Mouse (Mus musculus) layer of hippocampus, postnatal 10 days (tissue): ENCODE data around the gene Ankfy1. TPM values are rescaled to one million over a fixed set of nuclear protein-coding genes. Genes with fewer than 3 reads are reported as not detected.
"Not testable (repeated sequence)": the region's sequence is repeated elsewhere in the genome, so short reads cannot be mapped to it uniquely, and the experiment has no call there.

Source experiments
- DNase-seq, 2 experiments: peaks; one replicate each; pipeline ENCODE4 v3.0.0; 2021; ENCODE audit warnings: low spot score in 2 of 2
- total RNA-seq, 2 experiments: library from RNA; stranded (reverse); gene quantifications; 2 replicates each; pipeline ENCODE4 v1.2.3; 2021

Gene Ankfy1
- total RNA-seq, 2 experiments from 2014 or later = 44.4 to 50.0 TPM

DNA sequence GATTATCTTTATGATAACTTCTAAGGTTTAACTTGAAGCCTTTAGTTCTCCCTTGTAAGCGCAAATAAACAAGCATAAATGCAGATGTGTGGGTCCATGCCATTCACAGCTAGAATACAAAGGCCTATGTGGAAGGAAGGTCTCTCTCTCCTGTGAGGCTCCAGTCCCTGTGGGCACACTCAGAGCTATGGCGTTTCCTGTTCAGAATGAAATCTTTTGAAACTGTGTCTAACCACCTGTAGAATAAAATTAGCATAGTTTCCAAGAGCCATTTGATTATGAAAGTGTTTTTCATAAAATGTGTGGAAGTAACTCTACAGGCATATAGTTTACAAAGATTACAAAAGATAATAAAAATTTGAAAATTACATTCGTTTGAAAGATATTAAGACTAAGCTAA is 28.4 kb downstream of the Ankfy1 start:
- no peak for DNase-seq

DNA sequence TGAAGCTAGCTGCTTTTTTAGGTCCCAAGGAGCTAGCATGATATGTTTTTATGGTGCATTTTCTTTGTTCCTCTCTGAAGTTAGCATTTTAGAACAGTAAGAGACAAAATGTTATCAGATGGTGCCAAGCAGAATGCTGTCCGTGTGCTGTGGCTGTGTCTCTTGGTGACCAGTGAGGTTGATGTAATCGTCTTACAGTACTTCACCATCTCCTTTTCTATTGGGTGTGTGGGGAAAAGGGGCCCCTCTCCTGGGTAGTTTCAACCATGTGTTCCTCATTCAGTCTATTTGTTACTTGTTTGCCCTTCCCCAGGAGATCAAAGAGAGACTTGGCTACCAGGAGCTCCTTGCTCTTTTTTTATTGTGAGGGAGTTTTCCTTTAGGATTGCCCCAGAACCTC is 33.4 kb downstream of the Ankfy1 start:
- no peak for DNase-seq

GRCm38 (mm10) chr11:72723871-72724270 is 34.1 kb downstream of the Ankfy1 start:
- peak in 1 of 2 experiments; percentile 24 for DNase-seq

DNA sequence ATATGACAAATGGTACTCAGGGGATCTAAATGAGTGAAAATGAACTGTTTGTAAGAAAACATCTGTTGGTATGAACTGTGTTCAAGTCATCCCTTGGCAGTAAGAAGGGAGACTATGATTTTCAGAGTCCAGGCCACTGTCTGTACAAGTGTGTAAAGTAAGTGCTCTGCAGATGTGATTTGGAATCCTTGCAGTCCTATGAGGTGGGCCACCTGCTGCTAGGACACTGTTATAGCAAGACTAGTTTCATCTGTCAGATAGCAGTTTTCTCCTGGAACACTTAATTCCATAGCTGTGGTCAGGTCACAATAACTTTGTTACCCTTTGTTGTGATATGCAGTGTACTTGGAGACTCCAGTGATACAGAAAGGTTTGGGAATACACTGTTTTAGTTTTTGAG is 36.2 kb downstream of the Ankfy1 start:
- no peak for DNase-seq

DNA sequence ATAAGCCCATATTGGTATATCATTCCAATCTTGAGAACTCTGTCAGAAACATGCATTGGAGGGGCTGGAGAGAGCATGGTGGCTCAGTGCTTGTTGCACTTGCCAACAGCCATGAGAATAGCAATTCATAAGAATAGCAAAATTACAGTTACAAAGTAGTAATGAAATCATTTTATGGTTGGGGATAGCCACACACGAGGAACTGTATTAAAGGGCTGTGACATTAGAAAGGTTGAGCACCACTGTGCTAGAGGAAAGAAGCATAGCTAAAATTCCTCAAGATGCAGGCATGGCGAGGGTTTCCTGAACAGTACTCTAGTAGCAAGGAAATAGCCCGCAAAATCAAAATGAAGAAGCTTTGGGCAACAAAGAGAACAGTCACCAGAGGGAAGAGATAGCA is 43.9 kb downstream of the Ankfy1 start:
- DNase-seq = no peak

- DNase-seq = no peak
Observed at GRCm38 (mm10) chr11:72734840-72735518, 45.2 kb downstream of the Ankfy1 start.

- DNase-seq = no peak
Observed at GRCm38 (mm10) chr11:72735519-72735860, 45.7 kb downstream of the Ankfy1 start.

DNA sequence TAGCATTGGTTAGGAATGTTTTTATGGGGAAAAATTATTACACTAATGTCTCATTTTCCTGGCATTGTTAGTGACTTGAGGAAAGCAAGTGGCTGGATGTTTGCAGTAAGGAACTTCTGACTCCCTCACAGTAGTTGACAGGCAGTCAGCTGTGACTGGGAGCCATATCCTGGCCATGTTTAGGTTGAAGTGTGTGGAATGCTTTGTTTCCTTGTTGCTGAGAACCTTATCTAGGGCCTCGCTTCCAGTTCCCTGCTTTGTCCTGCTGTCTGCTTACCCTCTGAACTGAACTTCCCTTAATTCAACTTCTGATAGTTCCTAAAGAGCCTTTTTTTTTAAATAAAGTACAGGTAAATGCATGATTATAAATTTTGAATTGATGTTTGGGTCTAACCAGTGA is 46.5 kb downstream of the Ankfy1 start:
- DNase-seq = no peak

GRCm38 (mm10) chr11:72737517-72737916 is 47.7 kb downstream of the Ankfy1 start:
- DNase-seq = not testable (repeated sequence)

GRCm38 (mm10) chr11:72739048-72739447 is 49.2 kb downstream of the Ankfy1 start:
- no peak for DNase-seq

- no peak for DNase-seq
Observed at GRCm38 (mm10) chr11:72751956-72752355, 62.1 kb downstream of the Ankfy1 start.

DNA sequence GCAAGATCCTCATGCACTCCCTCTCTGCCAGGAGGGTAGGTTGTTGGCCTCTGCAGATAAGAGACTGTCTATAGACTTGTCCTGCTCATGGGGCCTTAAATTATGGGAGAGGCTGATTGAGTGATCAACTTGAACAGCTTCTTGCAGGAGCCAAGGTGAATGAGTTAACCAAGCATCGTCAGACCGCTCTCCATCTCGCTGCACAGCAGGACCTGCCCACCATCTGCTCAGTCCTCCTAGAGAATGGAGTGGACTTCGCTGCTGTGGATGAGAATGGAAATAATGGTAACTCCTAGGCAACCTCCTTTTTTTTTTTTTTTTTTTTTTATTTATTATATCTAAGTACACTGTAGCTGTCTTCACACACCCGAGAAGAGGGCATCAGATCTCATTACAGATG is 68.5 kb downstream of the Ankfy1 start:
- DNase-seq = no peak

DNA sequence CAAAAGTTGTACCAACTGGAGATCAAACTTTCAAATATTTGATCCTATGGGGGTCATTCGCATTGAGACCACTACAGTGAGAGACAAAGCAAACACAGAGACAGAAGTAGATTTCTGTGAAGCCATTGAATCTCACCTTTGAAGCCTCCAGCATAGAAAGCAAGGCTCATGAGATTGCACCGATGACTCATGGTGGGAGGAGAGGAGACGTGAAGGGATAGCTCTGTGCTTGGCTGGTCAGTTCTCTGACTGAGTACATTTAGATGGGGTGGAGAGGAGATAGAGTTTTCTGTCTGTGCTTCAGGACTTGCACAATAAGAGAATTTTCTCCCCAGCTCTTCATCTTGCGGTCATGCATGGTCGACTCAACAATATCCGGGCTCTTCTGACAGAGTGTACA is 69.8 kb downstream of the Ankfy1 start:
- no peak for DNase-seq

GRCm38 (mm10) chr11:72760781-72761180 is 71.0 kb downstream of the Ankfy1 start:
- DNase-seq = no peak

GRCm38 (mm10) chr11:72764270-72764669 is 74.5 kb downstream of the Ankfy1 start:
- DNase-seq = no peak

DNA sequence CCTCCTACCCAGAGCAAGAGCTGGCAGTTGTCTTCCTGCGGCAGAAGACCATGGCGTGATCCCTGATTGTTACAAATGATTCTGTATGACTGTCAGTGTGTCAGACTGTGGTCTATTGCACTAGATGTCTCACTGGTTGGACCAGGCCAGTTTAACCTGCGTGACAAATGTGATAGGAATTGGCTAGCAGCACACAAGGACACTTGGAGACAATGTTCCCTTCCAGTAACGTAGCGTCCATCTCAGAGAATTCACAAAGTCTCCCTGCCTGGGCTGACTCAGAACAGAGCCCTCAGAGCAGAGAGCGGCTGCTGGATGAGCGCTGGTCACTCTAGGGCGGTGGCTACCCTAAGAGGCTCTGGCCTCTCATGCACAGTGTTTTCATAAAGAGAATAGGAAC is 77.9 kb downstream of the Ankfy1 start:
- DNase-seq = no peak

GRCm38 (mm10) chr11:72769061-72769460 is 79.3 kb downstream of the Ankfy1 start:
- DNase-seq = no peak

DNA sequence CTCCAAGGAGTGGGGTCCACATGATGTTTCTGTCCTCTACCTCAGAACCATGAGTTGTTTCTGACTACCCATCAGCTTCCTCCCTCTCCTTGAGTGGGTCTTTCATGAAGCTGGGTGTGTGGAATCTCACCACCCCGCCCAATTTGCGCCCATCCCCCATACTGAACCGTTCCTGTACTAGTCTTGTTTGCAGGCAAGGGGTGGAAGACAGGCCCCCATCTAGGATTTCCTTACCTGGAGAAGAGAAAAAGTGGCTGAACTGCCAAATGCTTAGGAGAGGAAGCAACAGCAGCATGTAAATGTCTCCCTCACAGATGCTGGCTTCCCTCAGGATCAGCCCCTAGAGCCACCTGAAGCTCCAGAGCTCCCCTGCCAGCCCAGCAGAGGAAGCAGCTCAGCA is 80.5 kb downstream of the Ankfy1 start:
- DNase-seq = no peak

- no peak for DNase-seq
Observed at GRCm38 (mm10) chr11:72770816-72771215, 81.0 kb downstream of the Ankfy1 start.

- no peak for DNase-seq
Observed at GRCm38 (mm10) chr11:72771461-72771860, 81.7 kb downstream of the Ankfy1 start.

DNA sequence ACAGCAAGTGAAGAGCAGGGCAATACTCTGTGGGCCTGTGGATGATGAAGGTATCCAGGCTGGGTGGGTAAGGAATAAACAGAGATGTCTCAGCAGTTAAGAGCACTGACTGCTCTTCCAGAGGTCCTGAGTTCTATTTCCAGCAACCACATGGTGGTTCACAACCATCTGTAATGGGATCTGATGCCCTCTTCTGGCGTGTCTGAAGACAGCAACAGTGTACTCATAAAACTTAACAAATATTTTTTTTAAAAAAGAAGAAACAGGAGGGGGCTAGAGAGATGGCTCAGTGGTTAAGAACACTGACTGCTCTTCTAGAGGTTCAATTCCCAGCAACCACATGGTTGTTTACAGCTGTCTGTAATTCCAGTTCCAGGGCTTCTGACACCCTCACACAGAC is 82.8 kb downstream of the Ankfy1 start:
- DNase-seq = not testable (repeated sequence)

DNA sequence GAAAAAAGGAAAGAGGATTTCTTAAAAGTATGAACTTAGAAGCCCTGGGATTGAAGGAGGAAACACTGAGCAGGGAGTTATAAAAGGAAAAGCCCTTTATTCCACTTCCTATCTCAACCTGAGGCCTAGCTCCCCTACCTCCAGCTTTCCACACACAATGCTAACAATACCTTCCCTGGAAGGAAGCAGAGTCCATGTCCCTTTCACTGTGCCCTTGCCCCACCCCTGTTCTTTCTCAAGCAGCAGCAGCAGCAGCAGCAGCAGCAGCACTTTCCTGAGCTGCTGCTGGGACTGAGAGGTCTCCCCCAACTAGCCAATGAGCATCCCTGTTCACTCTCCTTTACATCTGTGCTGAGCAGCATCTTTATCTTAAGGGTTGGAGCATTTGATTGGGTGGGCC is 89.2 kb downstream of the Ankfy1 start:
- no peak for DNase-seq

DNA sequence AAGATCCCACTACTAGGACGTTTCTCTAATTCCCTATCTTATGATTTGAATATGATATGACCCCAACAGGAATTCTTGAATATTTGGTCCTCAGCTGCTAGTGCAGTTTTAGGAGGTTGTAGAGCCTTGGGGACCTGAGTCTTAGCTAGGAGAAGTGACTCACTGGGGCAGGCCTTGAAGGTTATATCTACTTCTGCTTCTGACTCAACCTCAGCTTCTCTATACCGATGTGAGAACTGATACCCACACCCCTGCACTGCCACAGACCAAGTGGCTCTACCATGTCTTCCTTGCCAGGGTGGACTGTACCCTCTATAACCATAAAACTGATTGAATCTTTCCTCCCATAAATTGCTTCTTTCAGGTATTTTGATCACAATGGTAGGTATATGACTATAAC is 92.3 kb downstream of the Ankfy1 start:
- no peak for DNase-seq

GRCm38 (mm10) chr11:72782503-72782902 is 92.7 kb downstream of the Ankfy1 start:
- no peak for DNase-seq
